Mouse (Mus musculus) spleen, postnatal 10 days (tissue): ENCODE results near the gene Ccdc24.

Experiments
- DNase-seq, 2 experiments: peaks; one replicate each; pipeline ENCODE4 v3.0.0; 2021 to 2022; ENCODE audit warnings: low spot score in 2 of 2

Gene Ccdc24

GRCm38 (mm10) chr4:117891738-117892161 is 19.4 kb upstream of the Ccdc24 start, which contains the start of gene Dph2:
Dph2 (minus strand) TSS chr4:117892032.
- DNase-seq = peak; percentile 67 to 88

DNA sequence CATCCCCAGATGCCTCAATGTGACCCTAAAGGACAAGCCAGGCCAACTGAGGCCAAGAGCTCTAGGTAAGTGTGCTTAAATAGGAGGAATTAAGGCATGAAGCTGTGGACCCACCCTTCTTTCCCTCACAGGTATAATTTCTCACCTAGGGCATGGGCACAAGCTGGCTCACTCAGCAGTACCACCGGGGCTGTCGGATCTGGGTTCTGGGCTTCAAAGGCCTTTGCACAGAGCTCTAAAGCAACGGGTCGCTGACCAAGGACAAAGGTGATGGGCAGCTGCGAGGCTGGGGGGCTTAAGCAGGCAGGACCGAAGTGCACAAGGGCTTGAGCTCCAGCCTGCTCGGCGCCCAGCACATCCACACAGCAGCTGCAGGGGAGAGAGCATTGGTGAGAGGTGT is 18.4 kb upstream of the Ccdc24 start:
- no peak for DNase-seq

- DNase-seq = no peak
Observed at GRCm38 (mm10) chr4:117890031-117890430, 17.7 kb upstream of the Ccdc24 start.

DNA sequence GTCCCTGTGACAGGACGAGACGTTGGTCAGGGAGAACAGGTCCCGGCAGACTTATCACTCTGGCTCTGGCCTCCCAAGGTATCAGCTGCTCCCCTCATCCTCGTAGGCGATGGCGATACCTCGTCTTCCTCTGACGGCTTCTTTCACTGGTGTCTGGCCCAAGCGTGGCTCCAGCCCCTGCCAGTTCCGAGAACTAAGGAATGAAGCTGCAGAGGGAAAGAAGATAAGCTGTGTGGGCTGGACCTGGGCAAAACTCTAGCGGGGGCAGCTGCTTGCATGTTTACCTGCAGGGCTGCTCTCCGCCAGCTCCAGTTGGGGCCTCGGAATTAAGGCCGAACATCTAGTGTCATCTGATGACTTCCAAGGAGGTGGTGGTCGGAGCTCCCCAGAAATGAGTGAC is 17.1 kb upstream of the Ccdc24 start:
- DNase-seq = no peak

DNA sequence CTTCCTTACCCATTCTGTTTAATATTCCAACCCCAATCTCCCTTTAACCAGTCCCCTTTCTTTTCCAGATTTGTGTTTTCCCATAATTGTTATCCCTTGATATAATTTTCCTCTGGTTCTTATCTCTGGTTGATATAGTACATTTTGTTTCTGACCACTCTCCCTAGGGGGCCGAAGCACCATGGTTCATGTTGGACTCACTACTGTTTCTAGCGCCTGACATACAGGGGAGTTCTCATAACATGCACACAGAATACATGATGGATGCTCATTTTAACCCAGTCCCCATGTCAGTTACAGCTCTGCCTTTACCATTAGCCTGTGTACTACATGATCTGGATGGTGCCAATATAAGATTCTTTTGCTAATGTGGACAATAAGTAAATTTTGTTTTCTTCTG is 15.6 kb upstream of the Ccdc24 start:
- DNase-seq = no peak

- peak; percentile 89 to 97 for DNase-seq
Observed at GRCm38 (mm10) chr4:117887133-117887532, 14.8 kb upstream of the Ccdc24 start, which contains the start of gene Atp6v0b. Atp6v0b (minus strand) TSS chr4:117887333.

DNA sequence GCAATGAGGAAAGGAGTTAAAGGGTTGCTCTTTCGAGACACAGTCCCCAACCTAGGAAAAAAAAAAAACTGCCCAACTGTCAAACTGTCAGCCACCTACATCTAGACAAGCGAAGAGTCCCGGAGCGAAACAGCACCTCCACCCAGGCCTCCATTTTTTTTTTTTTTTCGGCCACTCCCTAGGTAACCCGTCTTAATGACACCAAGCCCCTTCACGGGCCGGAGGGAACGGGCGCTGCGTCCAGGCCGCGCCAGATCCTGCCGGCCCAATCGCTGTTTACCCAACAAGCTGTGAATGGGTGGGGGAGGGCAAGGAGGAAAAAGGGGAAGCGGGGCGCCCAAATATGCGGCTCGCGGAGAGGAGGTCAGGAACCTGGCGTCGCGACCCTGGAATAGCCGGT is 14.3 kb upstream of the Ccdc24 start:
- DNase-seq = peak in 1 of 2 experiments; percentile 52

- DNase-seq = no peak
Observed at GRCm38 (mm10) chr4:117885994-117886393, 13.6 kb upstream of the Ccdc24 start.

DNA sequence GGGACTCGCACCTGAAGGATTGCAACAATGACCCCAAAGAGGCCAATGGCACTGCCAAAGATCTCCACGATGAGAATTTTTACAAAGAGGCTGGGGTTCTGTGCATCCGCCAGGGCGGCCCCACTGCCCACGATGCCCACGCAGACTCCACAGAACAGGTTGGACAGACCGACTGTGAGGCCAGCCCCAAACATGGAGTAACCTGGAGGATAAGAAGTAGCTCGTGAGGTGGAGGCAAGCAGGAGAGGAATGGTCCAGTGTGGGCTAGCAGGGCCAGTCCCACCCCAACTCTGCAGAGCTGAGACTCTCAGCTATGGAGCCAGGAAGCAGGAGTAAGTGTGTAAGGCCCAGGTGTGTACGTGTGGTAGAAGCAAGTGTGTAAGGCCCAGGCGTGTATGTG is 12.7 kb upstream of the Ccdc24 start:
- no peak for DNase-seq

DNA sequence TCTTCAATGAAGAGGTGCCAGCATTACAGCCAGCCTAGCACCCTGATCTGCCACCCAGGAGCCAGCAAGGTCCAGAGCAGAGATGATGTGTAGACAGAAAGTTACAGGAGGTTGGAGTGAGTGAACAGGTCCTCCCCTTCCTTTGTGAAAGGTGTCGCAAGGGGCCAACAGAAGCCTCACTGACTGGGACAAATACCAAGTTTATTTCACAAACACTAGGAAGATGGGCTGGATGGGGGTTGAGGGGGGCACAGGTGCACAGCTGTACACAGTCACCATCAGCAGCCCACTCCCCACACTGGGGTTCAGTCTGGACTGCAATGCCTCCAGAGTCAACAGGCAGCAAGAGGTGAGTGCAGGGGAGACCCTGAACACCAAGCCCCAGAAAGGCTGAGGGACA is 11.8 kb upstream of the Ccdc24 start:
- no peak for DNase-seq

GRCm38 (mm10) chr4:117882701-117883691 is 10.6 kb upstream of the Ccdc24 start, which contains the start of gene B4galt2:
B4galt2 (minus strand) TSS chr4:117883487.
- no peak for DNase-seq

- no peak for DNase-seq
Observed at GRCm38 (mm10) chr4:117878703-117879102, 6.3 kb upstream of the Ccdc24 start.

- DNase-seq = peak in 1 of 2 experiments; percentile 52
Observed at GRCm38 (mm10) chr4:117878301-117878700, 5.9 kb upstream of the Ccdc24 start.

- DNase-seq = no peak
Observed at GRCm38 (mm10) chr4:117873615-117874014, 1.3 kb upstream of the Ccdc24 start.

- no peak for DNase-seq
Observed at GRCm38 (mm10) chr4:117871787-117872186, 570 bp downstream of the Ccdc24 start.

DNA sequence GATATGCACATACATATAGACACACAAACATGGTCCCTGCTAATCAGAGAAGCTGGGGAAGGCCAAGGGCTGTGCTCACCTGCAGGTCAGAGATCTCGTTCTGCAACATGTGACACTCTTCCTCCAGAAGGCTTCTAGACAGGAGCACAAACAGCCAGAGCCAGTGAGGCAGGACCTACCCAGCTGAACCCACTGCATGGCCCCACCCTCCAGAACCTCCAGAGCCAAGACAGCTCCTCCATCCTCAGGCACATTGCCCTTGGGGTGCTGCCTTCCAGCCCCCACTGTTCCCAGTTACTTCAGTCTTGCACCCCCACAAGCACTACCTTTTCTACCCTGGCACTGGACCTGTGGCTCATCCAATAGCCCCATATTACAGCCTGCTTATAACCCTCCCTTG is 1.9 kb downstream of the Ccdc24 start:
- DNase-seq = no peak

DNA sequence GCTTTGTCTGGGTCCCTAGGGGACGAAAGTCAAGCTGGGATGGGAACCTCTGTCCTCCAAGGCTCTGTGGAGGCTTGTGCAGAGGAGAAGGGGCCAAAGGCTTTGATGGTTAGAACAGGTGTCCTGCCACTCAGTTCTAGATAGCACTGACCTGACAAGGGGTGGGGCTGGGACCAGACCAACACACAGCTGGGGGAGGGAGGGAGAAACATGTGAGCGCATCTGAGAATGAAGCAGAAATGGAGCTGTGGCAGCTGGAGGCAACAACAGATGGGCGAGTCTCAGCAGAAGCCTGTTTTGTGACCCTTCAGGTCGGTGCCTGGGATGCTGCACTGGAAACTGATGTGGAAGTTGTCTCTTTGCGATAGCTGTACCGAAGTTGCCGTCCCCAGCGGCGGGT is 3.0 kb downstream of the Ccdc24 start:
- no peak for DNase-seq

DNA sequence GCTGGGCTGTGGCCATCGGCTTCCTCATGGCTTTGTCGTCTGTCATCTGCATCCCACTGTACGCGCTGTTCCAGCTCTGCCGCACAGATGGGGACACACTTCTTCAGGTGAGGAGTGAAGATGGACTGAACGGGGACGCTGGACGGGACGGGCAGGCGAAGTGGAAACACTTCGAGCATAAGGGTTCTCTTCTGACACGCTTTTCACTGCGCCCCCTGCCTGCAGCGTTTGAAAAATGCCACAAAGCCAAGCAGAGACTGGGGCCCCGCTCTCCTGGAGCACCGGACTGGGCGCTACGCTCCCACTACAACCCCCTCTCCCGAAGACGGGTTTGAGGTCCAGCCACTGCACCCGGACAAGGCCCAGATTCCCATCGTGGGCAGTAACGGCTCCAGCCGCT is 4.5 kb downstream of the Ccdc24 start:
- peak in 1 of 2 experiments; percentile 79 for DNase-seq

GRCm38 (mm10) chr4:117867000-117867399 is 5.4 kb downstream of the Ccdc24 start:
- no peak for DNase-seq

GRCm38 (mm10) chr4:117866083-117866482 is 6.3 kb downstream of the Ccdc24 start:
- peak in 1 of 2 experiments; percentile 47 for DNase-seq

GRCm38 (mm10) chr4:117862823-117863222 is 9.5 kb downstream of the Ccdc24 start:
- DNase-seq = no peak

- DNase-seq = no peak
Observed at GRCm38 (mm10) chr4:117860570-117860969, 11.8 kb downstream of the Ccdc24 start.

- peak; percentile 59 to 79 for DNase-seq
Observed at GRCm38 (mm10) chr4:117858794-117859193, 13.6 kb downstream of the Ccdc24 start.
